Mouse (Mus musculus): ENCODE measurements around the gene Rgs6.

Rgs6 gene

DNA sequence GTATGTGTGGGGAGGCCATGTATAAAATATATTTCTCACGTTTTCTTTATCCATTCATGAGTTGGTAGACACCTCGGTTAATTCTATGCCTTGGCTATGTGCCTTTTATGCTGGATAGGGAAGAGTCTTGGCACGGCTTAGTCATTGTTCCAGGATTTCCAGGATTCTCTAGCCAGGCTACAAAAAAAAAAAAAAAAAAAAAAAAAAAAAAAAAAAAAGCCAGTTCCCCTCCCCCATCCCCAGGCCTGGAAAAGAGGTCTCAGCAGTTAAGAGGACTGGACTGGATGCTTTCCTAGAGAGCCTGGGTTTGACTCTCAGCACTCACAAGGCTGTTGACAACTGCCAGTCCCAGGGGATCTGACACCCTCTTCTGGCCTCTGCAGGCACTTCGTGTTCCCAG, 543.3 kb downstream of the Rgs6 start:
- no peak for DNase-seq (ENCODE audit: low spot score)

- DNase-seq (ENCODE audit: low spot score), result peak; percentile 21
Measured at GRCm38 (mm10) chr12:83133827-83134226, 545.7 kb downstream of the Rgs6 start.

DNA sequence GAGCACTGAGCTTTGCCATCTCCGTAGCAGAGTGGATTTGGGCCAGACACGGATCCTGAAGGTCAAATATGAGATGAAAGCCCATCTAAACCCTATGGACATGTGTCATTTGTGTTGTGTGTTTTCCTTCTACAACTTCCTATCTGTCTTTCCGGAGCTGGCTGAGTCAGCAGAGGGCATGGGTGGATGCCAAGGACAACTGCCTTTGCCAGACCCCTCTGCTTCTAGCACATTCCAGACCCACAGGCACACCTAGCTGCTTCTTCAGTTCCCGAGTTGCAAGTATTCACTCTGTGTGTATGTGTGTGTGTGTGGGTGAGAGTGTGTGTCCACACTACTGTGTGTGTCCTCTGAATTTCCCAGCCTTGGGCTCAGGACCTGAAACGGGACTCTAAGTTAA, 547.9 kb downstream of the Rgs6 start:
- DNase-seq (ENCODE audit: low spot score), result no peak

GRCm38 (mm10) chr12:83136460-83136859, 548.4 kb downstream of the Rgs6 start:
- no peak for DNase-seq (ENCODE audit: low spot score)

GRCm38 (mm10) chr12:83137001-83137400, 548.9 kb downstream of the Rgs6 start:
- no peak for DNase-seq (ENCODE audit: low spot score)

DNA sequence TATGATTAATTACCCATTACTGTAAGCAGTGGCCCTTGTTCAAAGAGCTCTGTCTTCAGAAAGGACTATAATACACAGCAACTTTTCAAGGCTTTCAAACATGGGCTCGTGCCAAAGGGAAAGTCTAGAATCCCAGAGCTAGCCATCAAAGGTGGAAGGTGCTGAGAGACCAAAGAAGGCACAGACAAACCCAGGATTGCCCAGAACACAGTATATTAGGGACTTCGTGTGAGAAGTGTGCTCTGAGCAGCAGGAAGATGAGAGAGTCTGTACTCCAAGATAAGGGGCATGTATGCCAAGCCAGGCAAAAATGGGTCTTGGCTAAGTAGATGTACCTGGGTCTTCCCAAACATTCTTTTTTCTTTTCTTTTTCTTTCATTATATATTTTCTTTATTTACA, 553.1 kb downstream of the Rgs6 start:
- no peak for DNase-seq (ENCODE audit: low spot score)

DNA sequence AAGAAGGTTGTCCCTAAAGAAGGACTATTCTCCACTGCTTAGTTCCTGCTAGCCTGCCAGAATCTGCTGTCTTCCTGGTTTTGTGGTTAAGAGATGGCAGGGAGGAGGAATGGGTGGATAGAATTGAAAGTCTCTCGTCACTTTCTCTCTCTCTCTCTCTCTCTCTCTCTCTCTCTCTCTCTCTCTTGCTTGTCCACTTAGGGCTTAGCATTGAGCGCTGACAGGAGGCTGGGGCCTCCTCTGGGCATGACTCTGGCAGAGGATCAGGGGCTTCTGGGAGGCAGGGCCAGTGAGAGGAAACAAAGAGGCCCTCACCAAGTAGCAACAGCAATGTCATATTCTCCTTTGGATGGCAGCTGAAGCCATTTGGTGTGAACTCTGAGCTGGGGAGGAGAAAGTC, 554.4 kb downstream of the Rgs6 start:
- no peak for DNase-seq (ENCODE audit: low spot score)

GRCm38 (mm10) chr12:83143071-83143470, 555.0 kb downstream of the Rgs6 start:
- DNase-seq (ENCODE audit: low spot score), result no peak

- no peak for DNase-seq (ENCODE audit: low spot score)
Measured at GRCm38 (mm10) chr12:83143574-83143973, 555.5 kb downstream of the Rgs6 start.

GRCm38 (mm10) chr12:83145074-83145473, 557.0 kb downstream of the Rgs6 start:
- no peak for DNase-seq (ENCODE audit: low spot score)

DNA sequence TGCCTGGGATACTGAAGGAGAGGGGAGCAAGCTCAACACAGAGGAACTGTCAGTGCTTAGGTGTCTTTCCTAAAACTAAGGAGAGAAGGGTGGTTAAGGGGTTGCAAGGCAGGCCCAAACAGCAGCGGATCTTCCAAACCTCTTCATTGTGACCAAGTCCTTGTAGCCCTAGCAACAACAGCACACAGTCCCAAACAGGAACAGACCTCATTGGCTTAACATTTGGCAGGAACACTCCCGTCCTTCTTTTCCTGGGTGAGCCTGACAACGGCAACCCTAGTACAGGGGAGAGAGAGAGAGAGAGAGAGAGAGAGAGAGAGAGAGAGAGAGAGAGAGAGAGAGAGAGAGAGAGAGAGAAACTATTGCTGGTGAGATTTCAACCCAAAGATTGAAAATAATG, 557.8 kb downstream of the Rgs6 start:
- no peak for DNase-seq (ENCODE audit: low spot score)

- no peak for DNase-seq (ENCODE audit: low spot score)
Measured at GRCm38 (mm10) chr12:83146917-83147316, 558.8 kb downstream of the Rgs6 start.

DNA sequence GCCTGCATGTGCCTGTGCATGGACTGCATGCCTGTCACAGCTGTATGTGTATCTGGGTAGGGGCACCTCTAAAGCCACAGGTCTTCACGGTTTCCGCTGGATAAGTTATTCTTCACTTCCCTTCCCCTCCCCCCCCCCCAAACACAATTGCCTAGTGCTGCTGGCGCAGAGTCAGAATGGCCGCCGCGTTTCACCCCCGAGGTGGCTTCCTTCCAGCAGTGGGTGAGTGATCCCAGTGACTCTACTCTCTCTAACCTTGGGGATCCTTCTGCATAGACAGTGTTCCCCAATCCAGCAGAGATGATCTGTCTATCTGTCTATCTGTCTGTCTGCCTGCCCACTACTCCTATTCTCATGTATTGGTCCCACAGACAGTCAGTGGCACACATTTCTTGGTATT, 561.9 kb downstream of the Rgs6 start:
- DNase-seq (ENCODE audit: low spot score), result no peak

GRCm38 (mm10) chr12:83150813-83151212, 562.7 kb downstream of the Rgs6 start:
- no peak for DNase-seq (ENCODE audit: low spot score)

DNA sequence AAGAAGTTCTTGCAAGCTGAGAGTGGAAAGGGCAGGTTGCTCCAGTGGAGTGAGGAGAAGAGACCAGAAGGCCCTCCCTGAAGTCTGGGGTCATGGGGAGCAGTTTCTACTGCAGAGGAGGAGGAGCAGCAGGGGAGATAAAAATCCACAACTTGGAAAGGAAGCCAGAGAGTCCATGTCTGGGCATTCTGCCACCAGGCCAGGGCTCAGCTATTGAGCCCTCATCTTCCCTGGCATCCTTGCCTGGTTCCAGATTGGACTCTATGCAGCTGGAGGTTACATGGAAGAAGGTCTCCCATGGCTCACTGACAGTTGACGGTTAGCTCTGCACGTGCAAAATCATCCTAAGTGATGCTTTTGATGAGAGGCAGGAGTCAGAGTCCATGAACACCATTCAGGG, 563.4 kb downstream of the Rgs6 start:
- no peak for DNase-seq (ENCODE audit: low spot score)

DNA sequence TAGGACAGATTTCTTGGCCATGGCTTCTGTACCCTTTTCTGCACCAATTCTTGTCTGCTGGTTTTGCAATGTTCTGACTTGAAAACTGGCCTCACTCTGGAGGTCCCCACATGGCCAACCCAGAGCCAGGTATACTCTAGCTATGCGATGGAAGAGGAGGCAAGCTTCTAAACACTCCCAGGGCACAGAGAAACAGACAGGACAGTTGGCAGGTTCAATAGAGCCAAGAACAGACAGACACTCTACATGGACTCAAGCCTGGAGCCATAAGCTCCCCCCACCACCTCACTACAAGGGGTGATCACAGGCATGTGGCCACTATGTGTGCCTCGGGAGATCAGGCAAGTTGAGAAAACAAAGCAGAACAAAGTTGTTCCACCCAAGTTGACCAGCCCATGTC, 572.1 kb downstream of the Rgs6 start:
- no peak for DNase-seq (ENCODE audit: low spot score)

GRCm38 (mm10) chr12:83160700-83161099, 572.6 kb downstream of the Rgs6 start:
- DNase-seq (ENCODE audit: low spot score), result no peak

DNA sequence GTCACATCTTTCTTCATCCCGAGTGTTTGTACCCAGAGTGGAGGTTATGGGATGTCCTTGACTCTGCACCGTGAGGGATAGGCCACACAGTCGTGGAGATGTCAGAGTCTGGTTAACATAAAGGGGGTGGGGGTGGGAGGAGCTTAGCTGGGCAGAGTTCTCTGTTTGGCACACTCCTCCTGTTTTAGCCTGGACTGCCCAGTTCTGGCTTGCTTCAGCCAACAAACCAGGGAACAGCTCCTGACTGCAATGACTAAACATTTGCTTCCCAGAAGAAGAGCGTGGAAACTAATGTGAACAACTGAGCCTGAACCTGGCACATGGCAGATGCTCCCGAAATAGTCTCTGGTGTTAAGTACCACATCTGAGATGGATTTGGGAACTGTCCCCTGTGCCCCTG, 575.6 kb downstream of the Rgs6 start:
- DNase-seq (ENCODE audit: low spot score), result no peak

- no peak for DNase-seq (ENCODE audit: low spot score)
Measured at GRCm38 (mm10) chr12:83165058-83165457, 577.0 kb downstream of the Rgs6 start.

DNA sequence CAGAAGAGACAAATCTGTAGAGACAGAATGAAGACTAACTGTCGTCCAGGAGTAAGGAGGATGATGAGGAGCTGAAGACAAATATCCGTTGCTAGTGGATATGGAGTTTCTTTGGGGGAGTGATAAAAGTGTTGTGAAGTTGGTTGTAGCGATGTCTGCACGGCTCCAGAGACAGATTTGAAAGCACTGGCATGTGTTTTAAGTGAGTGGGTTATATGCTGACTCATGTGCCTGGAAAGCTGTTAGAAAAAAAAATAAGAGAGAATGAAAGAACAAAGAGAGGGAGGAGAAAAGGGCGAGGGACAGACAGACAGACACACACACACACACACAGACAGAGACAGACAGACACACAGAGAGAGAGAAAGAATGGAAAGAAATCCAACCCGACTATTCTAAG, 580.2 kb downstream of the Rgs6 start:
- DNase-seq (ENCODE audit: low spot score), result no peak

DNA sequence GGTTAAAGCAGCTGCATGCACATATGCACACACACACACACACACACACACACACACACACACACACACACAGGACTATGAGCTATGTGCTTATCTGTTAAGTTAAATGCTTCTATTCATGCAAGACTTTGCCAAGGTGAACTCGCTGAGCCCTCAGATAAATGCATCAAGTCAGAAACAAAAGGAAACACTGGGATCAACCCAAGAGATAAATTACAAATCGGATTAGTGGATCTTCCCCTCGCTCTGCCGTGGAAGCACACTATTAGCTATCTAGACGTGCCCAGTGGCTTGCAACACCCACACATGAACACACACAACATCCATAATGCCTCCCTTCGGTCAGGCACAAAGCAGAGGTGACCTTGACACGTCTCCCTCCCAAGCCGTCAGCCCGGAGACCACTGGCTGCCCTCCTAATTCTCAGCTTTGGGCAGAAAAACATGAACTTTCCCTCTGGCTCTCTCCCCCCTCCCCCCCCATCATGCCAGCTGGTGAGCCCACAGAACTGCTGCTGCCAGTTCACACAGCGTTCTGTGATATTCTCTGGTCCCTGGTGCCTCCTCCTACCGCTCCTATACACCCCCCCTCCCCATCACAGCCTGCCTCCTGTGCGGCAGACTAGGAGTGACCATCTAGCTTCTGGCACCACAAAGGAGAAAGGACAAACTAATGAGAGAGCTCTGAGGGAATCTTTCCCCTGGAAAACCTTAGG, 581.6 kb downstream of the Rgs6 start:
- DNase-seq (ENCODE audit: low spot score), result no peak

DNA sequence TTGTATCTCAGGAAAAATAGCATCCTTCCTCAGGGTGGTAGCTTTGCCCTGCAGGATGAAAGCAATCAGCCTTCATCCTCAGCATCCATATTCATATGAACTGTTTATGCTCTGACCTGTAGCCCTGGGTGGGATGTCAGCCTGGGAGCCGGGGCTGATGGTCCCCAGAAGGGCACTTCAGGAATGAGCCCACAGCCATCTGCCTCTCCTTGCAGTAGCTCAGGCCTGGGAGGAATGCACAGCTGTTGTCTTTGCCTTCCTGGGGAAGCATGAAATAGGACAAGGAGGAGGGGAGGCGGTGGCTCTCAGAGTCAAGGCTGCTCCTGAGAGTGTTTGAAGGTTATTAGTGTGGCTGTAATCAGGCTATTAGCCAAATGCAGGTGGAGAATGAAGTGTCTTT, 590.7 kb downstream of the Rgs6 start:
- no peak for DNase-seq (ENCODE audit: low spot score)

DNA sequence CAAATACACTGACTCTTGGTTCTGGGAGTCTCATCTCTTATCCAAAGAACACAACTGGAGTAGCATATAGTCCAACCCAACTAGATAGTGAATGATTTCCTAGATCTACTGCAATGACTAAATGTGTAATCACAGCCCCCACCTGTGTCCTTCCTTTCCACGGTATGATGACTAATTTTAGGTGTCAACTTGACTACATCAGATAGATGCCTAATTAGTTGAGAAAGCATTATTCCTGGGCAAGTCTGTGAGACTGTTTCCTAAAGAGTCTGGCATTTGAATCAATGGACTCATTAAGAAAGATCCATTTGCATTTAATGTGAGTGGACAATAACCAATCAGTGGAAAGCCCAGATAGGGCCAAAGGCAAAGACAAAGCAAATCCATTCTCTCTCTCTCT, 591.8 kb downstream of the Rgs6 start:
- DNase-seq (ENCODE audit: low spot score), result no peak

DNA sequence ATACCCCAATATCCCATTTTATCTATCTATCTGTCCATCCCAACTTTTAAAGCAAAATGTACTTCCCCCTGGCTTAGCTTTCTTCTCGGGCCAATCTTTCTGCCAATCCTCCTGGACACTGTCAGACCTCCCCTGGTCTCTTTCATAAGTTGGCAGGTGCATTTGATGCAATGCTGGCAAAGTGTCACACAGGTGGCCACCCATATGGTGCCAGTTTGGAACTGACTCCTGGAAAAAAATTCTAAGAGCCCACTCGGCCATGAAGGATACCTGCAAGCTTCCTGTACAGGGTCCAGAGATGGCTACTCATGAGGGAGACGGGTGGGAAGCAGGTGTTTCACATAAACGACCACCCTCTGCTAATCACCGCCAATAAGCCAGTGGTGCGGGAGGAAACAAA, 592.5 kb downstream of the Rgs6 start:
- DNase-seq (ENCODE audit: low spot score), result no peak

DNA sequence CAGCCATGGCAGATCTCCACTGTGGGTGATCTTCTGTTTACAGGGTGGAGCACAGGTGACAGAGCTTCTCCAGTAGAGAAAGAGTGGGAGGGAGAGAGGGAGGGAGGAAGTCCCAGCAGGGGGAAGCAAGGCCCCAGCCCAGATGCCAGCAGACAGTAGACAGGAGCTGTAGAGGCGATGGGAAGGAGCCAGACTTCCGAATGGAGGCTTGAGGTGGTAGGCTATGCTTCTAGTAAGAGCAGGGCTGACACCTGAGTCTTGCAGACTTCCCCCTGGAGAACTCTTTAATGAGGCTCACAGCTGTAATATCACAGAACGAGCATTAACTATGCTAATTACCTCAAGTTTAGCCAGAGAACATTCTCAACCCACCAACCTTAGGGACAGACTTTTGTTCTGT, 613.6 kb downstream of the Rgs6 start:
- DNase-seq (ENCODE audit: low spot score), result no peak
